Mouse (Mus musculus) heart, adult 2 months (tissue): ENCODE measurements at regions not wholly inside any gene's neighbourhood (a gene's known extent, or its start where the extent isn't known, plus 50 kb on each side); places are given as distances from the start of the nearest gene placed in this dataset.

Source experiments
- CTCF ChIP-seq: fragments of 200-600 bp; IDR thresholded peaks from 2 replicates; pipeline ENCODE4 v1.8.1; 2022; ENCODE audit warnings: antibody characterized with exemption, mild to moderate bottlenecking, moderate library complexity
- POLR2A ChIP-seq: fragments of 200-500 bp; IDR thresholded peaks from 2 replicates; pipeline ENCODE4 v1.6.1; 2011; ENCODE audit warnings: mild to moderate bottlenecking, low read depth, low read length, control low read depth; ENCODE audit not compliant: insufficient read depth

GRCm38 (mm10) chr8:90716436-90716835 is 100.8 kb downstream of the Gm19935 start:
- TF ChIP-seq POLR2A (no peak), CTCF (no peak)
